Mouse (Mus musculus) forebrain, postnatal 0 days (tissue): ENCODE results near the gene Pno1. TPM values are rescaled to one million over a fixed set of nuclear protein-coding genes. Genes with fewer than 3 reads are reported as not detected.

Experiments used
- ATAC-seq: fragments of 200-750 bp; cut with Nextera tagmentation; 2 replicates; pipeline ENCODE4 v1.8.0; 2017; ENCODE audit warnings: mild to moderate bottlenecking, moderate library complexity
- DNase-seq: peaks from one replicate; pipeline ENCODE4 v3.0.0-alpha.2; 2015
- H3K27ac ChIP-seq: fragments of 300-500 bp; sonication (generic); 2 replicates; pipeline ENCODE4 v1.5.1; 2014; ENCODE audit warnings: low read depth, mild to moderate bottlenecking, antibody characterized with exemption, low read length, moderate library complexity, mixed read lengths
- H3K27me3 ChIP-seq: fragments of 300-500 bp; sonication (generic); 2 replicates; pipeline ENCODE4 v1.6.1; 2014; ENCODE audit warnings: mild to moderate bottlenecking, low read length, mixed read lengths; ENCODE audit not compliant: insufficient read depth
- H3K36me3 ChIP-seq: fragments of 300-500 bp; sonication (generic); 2 replicates; pipeline ENCODE4 v1.6.1; 2014; ENCODE audit warnings: mild to moderate bottlenecking, moderate library complexity; ENCODE audit not compliant: insufficient read depth
- H3K4me1 ChIP-seq: fragments of 300-500 bp; sonication (generic); 2 replicates; pipeline ENCODE4 v1.6.1; 2014; ENCODE audit warnings: antibody characterized with exemption; ENCODE audit not compliant: insufficient read depth
- H3K4me2 ChIP-seq: fragments of 300-500 bp; sonication (generic); 2 replicates; pipeline ENCODE4 v1.6.1; 2014; ENCODE audit warnings: low read depth, mild to moderate bottlenecking, moderate library complexity
- H3K4me3 ChIP-seq: fragments of 300-500 bp; sonication (generic); 2 replicates; pipeline ENCODE4 v1.5.1; 2014; ENCODE audit warnings: low read depth, low read length, mixed read lengths
- H3K9ac ChIP-seq: fragments of 300-500 bp; sonication (generic); 2 replicates; pipeline ENCODE4 v1.6.1; 2014; ENCODE audit warnings: mild to moderate bottlenecking
- H3K9me3 ChIP-seq: fragments of 300-500 bp; sonication (generic); 2 replicates; pipeline ENCODE4 v1.6.1; 2016; ENCODE audit warnings: low read length
- CTCF ChIP-seq: sonication (generic); IDR thresholded peaks from 2 replicates; pipeline ENCODE4 v1.5.1; 2016; ENCODE audit warnings: antibody characterized with exemption, control low read depth, low read depth
- WGBS: fragments of 180-500 bp; shearing (Covaris S2); extraction: QIAGEN DNeasy Blood & Tissue Kit; methylation state at CpG from one replicate; pipeline ENCODE4 v1.1.7; 2014; 5-methylcytosine and 5-hydroxymethylcytosine counted together
- polyA plus RNA-seq: library from polyadenylated mRNA; unstranded; fragments of >200 nt; fragmentation: Nextera tagmentation; extraction: Ambion mirVana; gene quantifications from 2 replicates; pipeline ENCODE4 v1.2.1, GENCODE M21; 2015
- total RNA-seq: library from RNA; depleted of rRNA; stranded (reverse); fragments of >200 nt; gene quantifications from 2 replicates; pipeline ENCODE4 v1.2.3, GENCODE M21; 2014

Pno1 gene
- total and polyA plus RNA-seq, 2 experiments from 2014 or later, result 42.6 to 60.4 TPM

- Histone ChIP-seq H3K9ac (no peak overlapping the region), H3K4me3 (no peak overlapping the region), H3K27me3 (no peaks in the 10 kb centered on the region), H3K4me1 (no peaks in the 10 kb centered on the region), H3K9me3 (no peaks in the 10 kb centered on the region), H3K36me3 (peaks cover 54% of the 10 kb centered on the region), H3K27ac (no peak overlapping the region), H3K4me2 (no peak overlapping the region)
- no peak for DNase-seq
- 90% methylated on average over 3 of the region's 3 CpGs for WGBS
- TF ChIP-seq CTCF, result no peak
- ATAC-seq, result no peak
Observed at GRCm38 (mm10) chr11:17199840-17200501, 11.4 kb downstream of the Pno1 start.

- Histone ChIP-seq H3K36me3 (peaks cover 59% of the 10 kb centered on the region), H3K9me3 (no peaks in the 10 kb centered on the region), H3K9ac (no peak overlapping the region), H3K4me3 (no peak overlapping the region), H3K4me2 (no peak overlapping the region), H3K27me3 (no peaks in the 10 kb centered on the region), H3K4me1 (no peaks in the 10 kb centered on the region), H3K27ac (no peak overlapping the region)
- ATAC-seq (no peak), DNase-seq (no peak)
- WGBS, result 94% methylated on average over 5 of the region's 5 CpGs
- no peak for TF ChIP-seq CTCF
Observed at GRCm38 (mm10) chr11:17199170-17199569, 12.2 kb downstream of the Pno1 start.

- DNase-seq (no peak), ATAC-seq (no peak)
- Histone ChIP-seq H3K36me3 (peaks cover 36% of the 10 kb centered on the region), H3K4me3 (no peak overlapping the region), H3K4me2 (no peak overlapping the region), H3K27ac (no peak overlapping the region), H3K9me3 (no peaks in the 10 kb centered on the region), H3K9ac (no peak overlapping the region), H3K27me3 (no peaks in the 10 kb centered on the region), H3K4me1 (no peaks in the 10 kb centered on the region)
- peak; percentile 31 for TF ChIP-seq CTCF
- 47% methylated on average over 9 of the region's 9 CpGs for WGBS
Observed at GRCm38 (mm10) chr11:17192151-17192844, 19.1 kb downstream of the Pno1 start.

- Histone ChIP-seq H3K4me1 (no peaks in the 10 kb centered on the region), H3K27ac (no peak overlapping the region), H3K4me2 (no peak overlapping the region), H3K27me3 (no peaks in the 10 kb centered on the region), H3K36me3 (peaks cover 7% of the 10 kb centered on the region; the same call in 1 of the 2 replicates), H3K9me3 (no peaks in the 10 kb centered on the region), H3K4me3 (no peak overlapping the region), H3K9ac (no peak overlapping the region)
- 65% methylated on average over 3 of the region's 3 CpGs for WGBS
- no peak for ATAC-seq
- TF ChIP-seq CTCF, result no peak
- no peak for DNase-seq
Observed at GRCm38 (mm10) chr11:17188786-17189185, 22.6 kb downstream of the Pno1 start.

GRCm38 (mm10) chr11:17187649-17188048 is 23.7 kb downstream of the Pno1 start:
- Histone ChIP-seq H3K4me2 (no peak overlapping the region), H3K9ac (no peak overlapping the region), H3K36me3 (peaks cover 7% of the 10 kb centered on the region; the same call in 1 of the 2 replicates), H3K4me3 (no peak overlapping the region), H3K4me1 (no peaks in the 10 kb centered on the region), H3K9me3 (no peaks in the 10 kb centered on the region), H3K27ac (no peak overlapping the region), H3K27me3 (no peaks in the 10 kb centered on the region)
- WGBS, result 80% methylated on average over 3 of the region's 3 CpGs
- ATAC-seq, result no peak
- TF ChIP-seq CTCF, result no peak
- DNase-seq, result no peak

- Histone ChIP-seq H3K9me3 (no peaks in the 10 kb centered on the region), H3K36me3 (no peaks in the 10 kb centered on the region), H3K4me3 (no peak overlapping the region), H3K4me2 (no peak overlapping the region), H3K27ac (no peak overlapping the region), H3K9ac (no peak overlapping the region), H3K4me1 (no peaks in the 10 kb centered on the region), H3K27me3 (no peaks in the 10 kb centered on the region)
- TF ChIP-seq CTCF, result no peak
- ATAC-seq (no peak), DNase-seq (no peak)
- WGBS, result 94% methylated on average over 2 of the region's 2 CpGs
Observed at GRCm38 (mm10) chr11:17183165-17183564, 28.2 kb downstream of the Pno1 start.

GRCm38 (mm10) chr11:17181807-17182206 is 29.6 kb downstream of the Pno1 start, which contains the start of gene Wdr92:
Wdr92 (plus strand) TSS chr11:17182107.
- H3K27ac ChIP-seq, result no peak within 1 kb of the TSS
- no peak within 1 kb of the TSS for H3K4me2 ChIP-seq
- no peak for ATAC-seq
- H3K9ac ChIP-seq, result no peak within 1 kb of the TSS
- TF ChIP-seq CTCF, result no peak
- H3K36me3 ChIP-seq, result no peaks in the 10 kb centered on the region
- no peaks in the 10 kb centered on the region for H3K9me3 ChIP-seq
- H3K27me3 ChIP-seq, result no peaks in the 10 kb centered on the region
- 58% methylated on average over 3 of the region's 3 CpGs for WGBS
- no peaks in the 10 kb centered on the region for H3K4me1 ChIP-seq
- no peak within 1 kb of the TSS for H3K4me3 ChIP-seq
- DNase-seq, result no peak
